In genomic region chr16:18601447-18601846, GRCm38 (mm10) we compare ENCODE assay signal across 24 mouse cellular contexts. TPM values are rescaled to one million over a fixed set of nuclear protein-coding genes. Genes with fewer than 3 reads are reported as not detected.
A peak's percentile ranks its signal among the peaks of the same experiment; 100 is the strongest.
DNase-seq lines count a peak whose midpoint lies in the region; ATAC-seq lines count a peak whose summit lies in the region.
"Had no signal": no experiment of that assay in that cellular context is flagged by ENCODE, and none has a peak within 500 bp of the region (broad histone marks: within the 10 kb centered on the region; RNA-seq: fewer than 3 reads in every experiment).

No protein-coding gene starts in this region.

- H3K4me1 ChIP-seq in forebrain, embryonic 12.5 days, result no peaks in the 10 kb centered on the region
- no peaks in the 10 kb centered on the region for H3K4me1 ChIP-seq in forebrain, embryonic 16.5 days (replicated peaks; ENCODE audit: control insufficient read depth, insufficient read depth, low read length)
- peaks cover 19% of the 10 kb centered on the region for H3K4me1 ChIP-seq in kidney, embryonic 16.5 days (ENCODE audit: insufficient read depth, low read length)
- peaks cover 56% of the 10 kb centered on the region for H3K4me1 ChIP-seq in embryonic facial prominence, embryonic 10.5 days
- H3K4me1 ChIP-seq in liver, embryonic 11.5 days (replicated peaks; ENCODE audit: control insufficient read depth, insufficient read depth, low read length), result peaks cover 12% of the 10 kb centered on the region; the same call in 1 of the 2 replicates
- H3K4me1 ChIP-seq: midbrain, embryonic 13.5 days had no signal

- no peak overlapping the region for H3K4me2 ChIP-seq in forebrain, embryonic 12.5 days
- no peak overlapping the region for H3K4me2 ChIP-seq in forebrain, embryonic 16.5 days (ENCODE audit: low read length)
- H3K4me2 ChIP-seq in kidney, embryonic 16.5 days (replicated peaks; ENCODE audit: low read depth, low read length), result no peak overlapping the region
- no peak overlapping the region for H3K4me2 ChIP-seq in liver, embryonic 11.5 days
- H3K4me2 ChIP-seq: hindbrain, embryonic 12.5 days; liver, embryonic 13.5 days; lung, embryonic 15.5 days; midbrain, embryonic 13.5 days had no signal

- DNase-seq in kidney, postnatal 14 days, result no peak
- peak; percentile 42 for DNase-seq in embryonic facial prominence, embryonic 10.5 days (ENCODE audit: low spot score)
- DNase-seq in gastrocnemius, postnatal 25 days, result peak; percentile 56
- DNase-seq in liver, embryonic 11.5 days (ENCODE audit: low spot score), result no peak
- no peak for DNase-seq in liver
- DNase-seq: adrenal gland, postnatal 36 days; B cell, adult 2 months; cerebellum, adult 2 months; embryo, embryonic 11 days; kidney, postnatal 10 days; liver, embryonic 13.5 days; retina, postnatal 1 day; right cerebral cortex, postnatal 4 days; thymus, adult 18-20 months had no signal

- H3K27me3 ChIP-seq in forebrain, embryonic 12.5 days, result 0 out of 2 replicates have a peak, but pooled peaks cover 15% of the 10 kb centered on the region
- H3K27me3 ChIP-seq in forebrain, embryonic 16.5 days (replicated peaks; ENCODE audit: control insufficient read depth, insufficient read depth, low read length), result no peaks in the 10 kb centered on the region
- H3K27me3 ChIP-seq in kidney, embryonic 16.5 days (ENCODE audit: insufficient read depth, low read length), result peaks cover 12% of the 10 kb centered on the region
- H3K27me3 ChIP-seq in embryonic facial prominence, embryonic 10.5 days (replicated peaks; ENCODE audit: low read depth, poor library complexity, severe bottlenecking), result peaks cover 35% of the 10 kb centered on the region; the same call in 1 of the 2 replicates
- peaks cover 9% of the 10 kb centered on the region for H3K27me3 ChIP-seq in liver, embryonic 11.5 days (replicated peaks; ENCODE audit: control insufficient read depth, insufficient read depth, low read length)
- H3K27me3 ChIP-seq: lung, embryonic 15.5 days had no signal

- no peaks in the 10 kb centered on the region for H3K36me3 ChIP-seq in forebrain, embryonic 12.5 days (replicated peaks)
- no peaks in the 10 kb centered on the region for H3K36me3 ChIP-seq in forebrain, embryonic 16.5 days (ENCODE audit: control insufficient read depth, insufficient read depth)
- H3K36me3 ChIP-seq in kidney, embryonic 16.5 days (ENCODE audit: insufficient read depth, low read length), result no peaks in the 10 kb centered on the region
- H3K36me3 ChIP-seq in embryonic facial prominence, embryonic 10.5 days (replicated peaks), result no peaks in the 10 kb centered on the region
- H3K36me3 ChIP-seq in liver, embryonic 11.5 days (ENCODE audit: control insufficient read depth, insufficient read depth, low read length), result no peaks in the 10 kb centered on the region
- H3K36me3 ChIP-seq: hindbrain, embryonic 12.5 days; liver, embryonic 13.5 days; lung, embryonic 15.5 days; midbrain, embryonic 13.5 days had no signal

- no peak overlapping the region for H3K9ac ChIP-seq in forebrain, embryonic 12.5 days
- no peak overlapping the region for H3K9ac ChIP-seq in forebrain, embryonic 16.5 days (replicated peaks; ENCODE audit: low read depth, low read length)
- H3K9ac ChIP-seq in kidney, embryonic 16.5 days (replicated peaks; ENCODE audit: low read length), result no peak overlapping the region
- no peak overlapping the region for H3K9ac ChIP-seq in liver, embryonic 11.5 days (ENCODE audit: low read depth, low read length)
- H3K9ac ChIP-seq: hindbrain, embryonic 12.5 days; liver, embryonic 13.5 days; lung, embryonic 15.5 days; midbrain, embryonic 13.5 days had no signal

- 68% methylated on average over 7 of the region's 7 CpGs for WGBS in forebrain, embryonic 12.5 days
- WGBS in forebrain, embryonic 16.5 days, result 60% methylated on average over 7 of the region's 7 CpGs
- 51% methylated on average over 7 of the region's 7 CpGs for WGBS in kidney, embryonic 16.5 days
- whole genome bisulfite sequencing in embryonic facial prominence, embryonic 10.5 days, result 51% methylated on average over 7 of the region's 7 CpGs
- 66% methylated on average over 7 of the region's 7 CpGs for WGBS in liver, embryonic 11.5 days

- H3K9me3 ChIP-seq in forebrain, embryonic 12.5 days, result no peaks in the 10 kb centered on the region
- no peaks in the 10 kb centered on the region for H3K9me3 ChIP-seq in forebrain, embryonic 16.5 days (ENCODE audit: control insufficient read depth, low read length)
- no peaks in the 10 kb centered on the region for H3K9me3 ChIP-seq in kidney, embryonic 16.5 days (ENCODE audit: low read length)
- H3K9me3 ChIP-seq in embryonic facial prominence, embryonic 10.5 days, result no peaks in the 10 kb centered on the region
- no peaks in the 10 kb centered on the region for H3K9me3 ChIP-seq in liver, embryonic 11.5 days (ENCODE audit: control insufficient read depth, low read length)
- H3K9me3 ChIP-seq: hindbrain, embryonic 12.5 days; liver, embryonic 13.5 days; lung, embryonic 15.5 days; midbrain, embryonic 13.5 days had no signal

- 0 out of 2 replicates have a peak overlapping the region, but pooled peaks have one; percentile 42 for H3K27ac ChIP-seq in forebrain, embryonic 12.5 days
- H3K27ac ChIP-seq in forebrain, embryonic 16.5 days (ENCODE audit: low read length), result no peak overlapping the region
- no peak overlapping the region for H3K27ac ChIP-seq in kidney, embryonic 16.5 days (ENCODE audit: low read length)
- H3K27ac ChIP-seq in embryonic facial prominence, embryonic 10.5 days (replicated peaks), result peak overlapping the region; percentile 74
- H3K27ac ChIP-seq in liver, embryonic 11.5 days (ENCODE audit: low read depth, low read length), result no peak overlapping the region
- H3K27ac ChIP-seq: hindbrain, embryonic 12.5 days; liver, embryonic 13.5 days; lung, embryonic 15.5 days; midbrain, embryonic 13.5 days had no signal

- no peak overlapping the region for H3K4me3 ChIP-seq in forebrain, embryonic 12.5 days (replicated peaks)
- no peak overlapping the region for H3K4me3 ChIP-seq in forebrain, embryonic 16.5 days (replicated peaks; ENCODE audit: low read length)
- no peak overlapping the region for H3K4me3 ChIP-seq in kidney, embryonic 16.5 days (ENCODE audit: low read length)
- no peak overlapping the region for H3K4me3 ChIP-seq in embryonic facial prominence, embryonic 10.5 days
- no peak overlapping the region for H3K4me3 ChIP-seq in liver, embryonic 11.5 days (ENCODE audit: low read depth, low read length)
- H3K4me3 ChIP-seq: hindbrain, embryonic 12.5 days; liver, embryonic 13.5 days; lung, embryonic 15.5 days; midbrain, embryonic 13.5 days had no signal

- no peak for ATAC-seq in forebrain, embryonic 12.5 days (ENCODE audit: low FRiP score)
- no peak for ATAC-seq in forebrain, embryonic 16.5 days
- ATAC-seq in kidney, embryonic 16.5 days (ENCODE audit: low FRiP score, low TSS enrichment), result 0 out of 2 replicates have a peak, but pooled peaks have one; percentile 13
- ATAC-seq in liver, embryonic 11.5 days (replicated peaks; ENCODE audit: low FRiP score), result no peak
- ATAC-seq: intestine, postnatal 0 days; Patski had no signal

RNA-seq across cellular contexts. Expression of gene Tbx1, which starts 11.0 kb away (rescaled TPM):
- 1.3 and 1.7 TPM in 2 replicates for polyA plus RNA-seq in forebrain, embryonic 12.5 days (2016; fragmentation: Nextera tagmentation; extraction: Ambion mirVana)
- 0.28 and 0.56 TPM in 2 replicates for polyA plus RNA-seq in forebrain, embryonic 16.5 days (2015; fragmentation: Nextera tagmentation; extraction: Ambion mirVana)
- polyA plus RNA-seq in kidney, embryonic 16.5 days (2015; fragmentation: Nextera tagmentation; extraction: Ambion mirVana), result 0.26 and 0.32 TPM in 2 replicates
- 8.1 and 9.5 TPM in 2 replicates for polyA plus RNA-seq in embryonic facial prominence, embryonic 10.5 days (2016; fragmentation: Nextera tagmentation; extraction: Ambion mirVana)
- 10 to 100 TPM in 1 of 2 experiments, 1 to 10 TPM in 1; 5.3 to 42.0 TPM for total RNA-seq in gastrocnemius, postnatal 25 days (2021)
- 0.17 and 0.43 TPM in 2 replicates for polyA plus RNA-seq in liver, embryonic 11.5 days (2014; fragmentation: Nextera tagmentation; extraction: Ambion mirVana)
- total RNA-seq: granulocyte monocyte progenitor cell, adult 5-6 weeks; neutrophil, adult 5-6 weeks had no signal

RNA-seq across cellular contexts. Expression of gene Gp1bb, which starts 20.8 kb away (rescaled TPM):
- polyA plus RNA-seq in forebrain, embryonic 12.5 days (2016; fragmentation: Nextera tagmentation; extraction: Ambion mirVana), result 4.4 and 5.7 TPM in 2 replicates
- polyA plus RNA-seq in forebrain, embryonic 16.5 days (2015; fragmentation: Nextera tagmentation; extraction: Ambion mirVana), result 8.0 and 9.5 TPM in 2 replicates
- 0.96 and 1.3 TPM in 2 replicates for polyA plus RNA-seq in kidney, embryonic 16.5 days (2015; fragmentation: Nextera tagmentation; extraction: Ambion mirVana)
- polyA plus RNA-seq in embryonic facial prominence, embryonic 10.5 days (2016; fragmentation: Nextera tagmentation; extraction: Ambion mirVana), result 2.6 and 3.5 TPM in 2 replicates
- under 1 TPM in 1 of 2 experiments, not detected in 1; 0.28 TPM for total RNA-seq in gastrocnemius, postnatal 25 days (2021)
- 42.4 and 46.3 TPM in 2 replicates for polyA plus RNA-seq in liver, embryonic 11.5 days (2014; fragmentation: Nextera tagmentation; extraction: Ambion mirVana)
- total RNA-seq: granulocyte monocyte progenitor cell, adult 5-6 weeks had no signal

RNA-seq across cellular contexts. Expression of gene Gm49601, which starts 24.8 kb away (rescaled TPM):
- polyA plus RNA-seq in forebrain, embryonic 12.5 days (2016; fragmentation: Nextera tagmentation; extraction: Ambion mirVana), result 10.6 and 10.7 TPM in 2 replicates
- polyA plus RNA-seq in forebrain, embryonic 16.5 days (2015; fragmentation: Nextera tagmentation; extraction: Ambion mirVana), result 16.9 and 23.4 TPM in 2 replicates
- 2.1 and 2.6 TPM in 2 replicates for polyA plus RNA-seq in kidney, embryonic 16.5 days (2015; fragmentation: Nextera tagmentation; extraction: Ambion mirVana)
- 3.2 and 3.6 TPM in 2 replicates for polyA plus RNA-seq in embryonic facial prominence, embryonic 10.5 days (2016; fragmentation: Nextera tagmentation; extraction: Ambion mirVana)
- total RNA-seq in gastrocnemius, postnatal 25 days (2021), result 1 to 10 TPM; 1.3 to 2.4 TPM
- polyA plus RNA-seq in liver, embryonic 11.5 days (2014; fragmentation: Nextera tagmentation; extraction: Ambion mirVana), result not detected in 2 replicates

RNA-seq across cellular contexts. Expression of gene Sept5, which starts 28.3 kb away (rescaled TPM):
- 68.4 and 69.3 TPM in 2 replicates for polyA plus RNA-seq in forebrain, embryonic 12.5 days (2016; fragmentation: Nextera tagmentation; extraction: Ambion mirVana)
- 216 and 228 TPM in 2 replicates for polyA plus RNA-seq in forebrain, embryonic 16.5 days (2015; fragmentation: Nextera tagmentation; extraction: Ambion mirVana)
- polyA plus RNA-seq in kidney, embryonic 16.5 days (2015; fragmentation: Nextera tagmentation; extraction: Ambion mirVana), result 17.9 and 21.4 TPM in 2 replicates
- 30.2 and 32.2 TPM in 2 replicates for polyA plus RNA-seq in embryonic facial prominence, embryonic 10.5 days (2016; fragmentation: Nextera tagmentation; extraction: Ambion mirVana)
- 1 to 10 TPM; 5.5 to 5.8 TPM for total RNA-seq in gastrocnemius, postnatal 25 days (2021)
- polyA plus RNA-seq in liver, embryonic 11.5 days (2014; fragmentation: Nextera tagmentation; extraction: Ambion mirVana), result 6.0 and 6.2 TPM in 2 replicates

Comparison
In these comparisons a context has a peak if more than half of its experiments do, and no peak if none do; other contexts are left out.
1. H3K27ac ChIP-seq: peak in forebrain, embryonic 12.5 days (single experiment) and embryonic facial prominence, embryonic 10.5 days (single experiment); none in forebrain, embryonic 16.5 days (single experiment), kidney, embryonic 16.5 days (single experiment) and liver, embryonic 11.5 days (single experiment).
2. DNase-seq: peak in embryonic facial prominence, embryonic 10.5 days (single experiment) and gastrocnemius, postnatal 25 days (single experiment); none in kidney, postnatal 14 days (single experiment), liver, embryonic 11.5 days (single experiment) and liver (single experiment).